Mouse (Mus musculus) lung, embryonic 15.5 days (tissue): ENCODE results near the gene Plcg1. TPM values are rescaled to one million over a fixed set of nuclear protein-coding genes. Genes with fewer than 3 reads are reported as not detected.

ENCODE experiments used
- ATAC-seq: fragments of 200-750 bp; cut with Nextera tagmentation; 2 replicates; pipeline ENCODE4 v1.8.0; 2017; ENCODE audit warnings: moderate number of reproducible peaks, borderline replicate concordance; ENCODE audit not compliant: low FRiP score, low TSS enrichment; ENCODE audit errors: extremely low read depth
- H3K27ac ChIP-seq: fragments of 300-500 bp; sonication (generic); 2 replicates; pipeline ENCODE4 v1.5.1; 2015; ENCODE audit warnings: moderate library complexity, mild to moderate bottlenecking, inconsistent platforms
- H3K27me3 ChIP-seq: fragments of 300-500 bp; sonication (generic); 2 replicates; pipeline ENCODE4 v1.6.1; 2015; ENCODE audit warnings: inconsistent platforms
- H3K36me3 ChIP-seq: fragments of 300-500 bp; sonication (generic); 2 replicates; pipeline ENCODE4 v1.6.1; 2015; ENCODE audit warnings: inconsistent platforms
- H3K4me1 ChIP-seq: fragments of 300-500 bp; sonication (generic); 2 replicates; pipeline ENCODE4 v1.6.1; 2015; ENCODE audit warnings: inconsistent platforms
- H3K4me2 ChIP-seq: fragments of 300-500 bp; sonication (generic); 2 replicates; pipeline ENCODE4 v1.6.1; 2015; ENCODE audit warnings: inconsistent platforms, mild to moderate bottlenecking, moderate library complexity
- H3K4me3 ChIP-seq: fragments of 300-500 bp; sonication (generic); 2 replicates; pipeline ENCODE4 v1.5.1; 2015; ENCODE audit warnings: mild to moderate bottlenecking, inconsistent platforms
- H3K9ac ChIP-seq: fragments of 300-500 bp; sonication (generic); 2 replicates; pipeline ENCODE4 v1.6.1; 2015; ENCODE audit warnings: inconsistent platforms
- H3K9me3 ChIP-seq: fragments of 300-500 bp; sonication (generic); 2 replicates; pipeline ENCODE4 v1.6.1; 2016; ENCODE audit warnings: inconsistent platforms
- WGBS: fragments of 180-500 bp; shearing (Covaris S2); methylation state at CpG from one replicate; pipeline ENCODE4 v1.1.7; 2015; 5-methylcytosine and 5-hydroxymethylcytosine counted together
- polyA plus RNA-seq: library from polyadenylated mRNA; unstranded; fragments of >200 nt; fragmentation: Nextera tagmentation; extraction: Ambion mirVana; gene quantifications from 2 replicates; pipeline ENCODE4 v1.2.1, GENCODE M21; 2015

Gene Plcg1
- polyA plus RNA-seq, 1 experiment from 2014 or later: 51.4 TPM

DNA sequence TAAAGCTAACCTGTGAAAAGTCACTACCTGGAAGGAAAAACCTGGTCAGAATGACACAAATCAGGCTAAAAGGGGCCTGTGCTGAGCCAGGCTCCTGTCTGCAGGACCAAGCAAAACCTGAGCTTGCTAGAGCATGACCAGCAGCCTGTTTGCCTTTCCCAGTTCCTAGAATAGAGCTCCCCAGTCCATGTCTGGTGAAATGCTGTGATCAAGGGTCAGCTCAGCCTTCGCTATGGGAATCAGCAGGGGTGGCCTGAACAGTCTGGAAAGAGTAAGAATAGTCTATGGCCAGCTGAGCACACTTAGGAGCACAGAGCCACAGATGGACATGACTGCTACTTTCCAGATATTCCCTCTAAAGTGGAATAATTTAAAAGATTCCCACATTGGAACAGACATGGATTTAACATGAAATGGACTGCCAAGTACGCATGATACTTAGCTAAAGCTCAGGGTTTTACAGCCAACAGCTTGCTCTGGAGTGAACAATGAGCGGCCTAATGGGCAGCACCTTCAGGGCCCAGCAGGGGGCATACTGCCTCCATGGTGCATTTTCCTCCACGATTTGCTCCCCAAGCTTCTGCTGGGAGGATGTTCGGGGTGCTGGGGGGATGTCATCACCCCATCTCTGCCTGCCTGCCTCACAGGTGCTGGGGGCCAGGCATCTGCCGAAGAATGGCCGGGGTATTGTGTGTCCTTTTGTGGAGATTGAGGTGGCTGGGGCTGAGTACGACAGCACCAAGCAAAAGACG lies 29.5 kb downstream of the Plcg1 start:
- no peaks in the 10 kb centered on the region for H3K27me3 ChIP-seq
- H3K36me3 ChIP-seq: peaks cover 87% of the 10 kb centered on the region
- H3K9ac ChIP-seq: no peak overlapping the region
- H3K4me1 ChIP-seq: no peaks in the 10 kb centered on the region
- H3K9me3 ChIP-seq: no peaks in the 10 kb centered on the region
- no peak overlapping the region for H3K27ac ChIP-seq
- H3K4me3 ChIP-seq: no peak overlapping the region
- no peak for ATAC-seq
- H3K4me2 ChIP-seq: no peak overlapping the region
- 84% methylated on average over 9 of the region's 9 CpGs for WGBS

DNA sequence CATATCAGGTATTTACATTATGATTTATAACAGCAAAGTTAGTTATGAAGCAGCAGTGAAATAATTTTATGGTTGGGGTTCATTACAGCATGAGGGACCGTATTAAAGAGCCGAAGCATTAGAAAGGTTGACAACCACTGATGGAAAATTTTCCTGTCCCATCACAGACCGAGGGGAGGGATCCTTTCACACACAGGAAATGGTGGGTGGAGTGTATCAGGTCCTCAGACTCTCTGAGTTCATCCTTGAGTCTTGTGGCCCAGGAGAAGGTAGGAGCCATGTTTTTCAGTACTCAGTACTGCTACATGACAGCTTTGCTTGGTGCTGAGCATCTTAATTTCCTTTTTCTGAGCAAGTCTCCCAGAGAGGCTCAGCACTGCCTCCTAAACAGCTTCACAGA lies 32.7 kb downstream of the Plcg1 start:
- ATAC-seq: no peak
- H3K36me3 ChIP-seq: peaks cover 58% of the 10 kb centered on the region

DNA sequence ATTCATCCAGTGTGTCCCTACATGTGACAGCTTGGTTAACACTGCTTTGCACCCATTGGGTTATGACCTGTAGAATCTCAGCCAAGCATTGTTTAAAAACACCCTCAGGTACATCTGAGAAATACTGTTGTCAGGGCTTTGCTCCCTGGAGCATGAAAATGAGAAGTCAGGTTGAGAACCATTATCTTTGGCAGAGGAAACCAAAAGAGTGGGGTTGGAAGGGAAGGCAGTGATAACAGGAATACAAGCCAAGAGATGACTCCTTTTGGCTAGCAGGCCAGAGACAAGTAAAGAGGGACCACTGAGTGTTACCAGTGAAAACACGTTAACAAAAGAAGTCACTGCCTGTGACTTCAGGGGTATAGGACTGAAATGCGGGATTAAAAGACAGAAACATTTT lies 33.3 kb downstream of the Plcg1 start:
- no peaks in the 10 kb centered on the region for H3K9me3 ChIP-seq
- no peak overlapping the region for H3K4me3 ChIP-seq
- WGBS: 85% methylated on average over 2 of the region's 2 CpGs
- no peaks in the 10 kb centered on the region for H3K27me3 ChIP-seq
- peaks cover 57% of the 10 kb centered on the region for H3K36me3 ChIP-seq
- H3K4me2 ChIP-seq: no peak overlapping the region
- no peaks in the 10 kb centered on the region for H3K4me1 ChIP-seq
- no peak for ATAC-seq
- no peak overlapping the region for H3K9ac ChIP-seq
- no peak overlapping the region for H3K27ac ChIP-seq

More for the DNA sequence above, 32.7 kb downstream of the Plcg1 start:
- no peak overlapping the region for H3K9ac ChIP-seq
- H3K4me2 ChIP-seq: no peak overlapping the region
- H3K4me3 ChIP-seq: no peak overlapping the region
- no peaks in the 10 kb centered on the region for H3K9me3 ChIP-seq
- H3K27me3 ChIP-seq: no peaks in the 10 kb centered on the region
- 78% methylated on average over 3 of the region's 3 CpGs for WGBS
- no peak overlapping the region for H3K27ac ChIP-seq
- no peaks in the 10 kb centered on the region for H3K4me1 ChIP-seq

- H3K4me3 ChIP-seq: no peak overlapping the region
- WGBS: 65% methylated on average over 3 of the region's 3 CpGs
- no peaks in the 10 kb centered on the region for H3K27me3 ChIP-seq
- peaks cover 51% of the 10 kb centered on the region for H3K36me3 ChIP-seq
- H3K4me1 ChIP-seq: no peaks in the 10 kb centered on the region
- H3K4me2 ChIP-seq: no peak overlapping the region
- H3K9ac ChIP-seq: no peak overlapping the region
- no peak for ATAC-seq
- H3K9me3 ChIP-seq: no peaks in the 10 kb centered on the region
- no peak overlapping the region for H3K27ac ChIP-seq
Measured at GRCm38 (mm10) chr2:160765096-160765495, 34.0 kb downstream of the Plcg1 start.

- Histone ChIP-seq H3K4me3 (no peak overlapping the region), H3K9me3 (no peaks in the 10 kb centered on the region), H3K9ac (no peak overlapping the region), H3K4me1 (no peaks in the 10 kb centered on the region), H3K27me3 (no peaks in the 10 kb centered on the region), H3K27ac (no peak overlapping the region), H3K4me2 (no peak overlapping the region), H3K36me3 (peaks cover 39% of the 10 kb centered on the region)
- WGBS: 58% methylated on average over 5 of the region's 5 CpGs
- ATAC-seq: no peak
Measured at GRCm38 (mm10) chr2:160766371-160766771, 35.3 kb downstream of the Plcg1 start.

- 92% methylated on average over 2 of the region's 2 CpGs for WGBS
- no peak overlapping the region for H3K27ac ChIP-seq
- H3K27me3 ChIP-seq: no peaks in the 10 kb centered on the region
- H3K4me3 ChIP-seq: no peak overlapping the region
- no peak for ATAC-seq
- no peak overlapping the region for H3K9ac ChIP-seq
- no peaks in the 10 kb centered on the region for H3K4me1 ChIP-seq
- no peak overlapping the region for H3K4me2 ChIP-seq
- no peaks in the 10 kb centered on the region for H3K9me3 ChIP-seq
- H3K36me3 ChIP-seq: peaks cover 30% of the 10 kb centered on the region
Measured at GRCm38 (mm10) chr2:160767201-160767600, 36.1 kb downstream of the Plcg1 start.

- Histone ChIP-seq H3K27me3 (no peaks in the 10 kb centered on the region), H3K4me2 (no peak overlapping the region), H3K4me1 (no peaks in the 10 kb centered on the region), H3K4me3 (no peak overlapping the region), H3K36me3 (peaks cover 21% of the 10 kb centered on the region), H3K27ac (no peak overlapping the region), H3K9me3 (no peaks in the 10 kb centered on the region), H3K9ac (no peak overlapping the region)
- no peak for ATAC-seq
- 62% methylated on average over 4 of the region's 4 CpGs for WGBS
Measured at GRCm38 (mm10) chr2:160768097-160768695, 37.1 kb downstream of the Plcg1 start.

GRCm38 (mm10) chr2:160768997-160769396 lies 37.9 kb downstream of the Plcg1 start:
- H3K27me3 ChIP-seq: no peaks in the 10 kb centered on the region
- H3K4me3 ChIP-seq: no peak overlapping the region
- H3K4me1 ChIP-seq: no peaks in the 10 kb centered on the region
- no peak overlapping the region for H3K9ac ChIP-seq
- H3K4me2 ChIP-seq: no peak overlapping the region
- WGBS: 86% methylated on average over 2 of the region's 2 CpGs
- ATAC-seq: 0 out of 2 replicates have a peak, but pooled peaks have one; percentile 33
- no peak overlapping the region for H3K27ac ChIP-seq
- peaks cover 13% of the 10 kb centered on the region for H3K36me3 ChIP-seq
- no peaks in the 10 kb centered on the region for H3K9me3 ChIP-seq

GRCm38 (mm10) chr2:160770409-160770808 lies 39.3 kb downstream of the Plcg1 start:
- no peaks in the 10 kb centered on the region for H3K9me3 ChIP-seq
- no peak overlapping the region for H3K27ac ChIP-seq
- no peak overlapping the region for H3K4me3 ChIP-seq
- no peak overlapping the region for H3K9ac ChIP-seq
- no peaks in the 10 kb centered on the region for H3K27me3 ChIP-seq
- peaks cover 9% of the 10 kb centered on the region for H3K36me3 ChIP-seq
- H3K4me2 ChIP-seq: no peak overlapping the region
- H3K4me1 ChIP-seq: no peaks in the 10 kb centered on the region
- ATAC-seq: no peak

GRCm38 (mm10) chr2:160770871-160771270 lies 39.8 kb downstream of the Plcg1 start:
- peaks cover 8% of the 10 kb centered on the region for H3K36me3 ChIP-seq
- H3K9ac ChIP-seq: no peak overlapping the region
- no peak overlapping the region for H3K27ac ChIP-seq
- no peaks in the 10 kb centered on the region for H3K9me3 ChIP-seq
- no peaks in the 10 kb centered on the region for H3K4me1 ChIP-seq
- H3K4me3 ChIP-seq: no peak overlapping the region
- no peak for ATAC-seq
- H3K27me3 ChIP-seq: no peaks in the 10 kb centered on the region
- H3K4me2 ChIP-seq: no peak overlapping the region
- WGBS: 84% methylated on average over 1 of the region's 1 CpGs

- H3K9me3 ChIP-seq: no peaks in the 10 kb centered on the region
- no peak overlapping the region for H3K9ac ChIP-seq
- H3K36me3 ChIP-seq: peaks cover 6% of the 10 kb centered on the region; the same call in 1 of the 2 replicates
- no peaks in the 10 kb centered on the region for H3K27me3 ChIP-seq
- no peaks in the 10 kb centered on the region for H3K4me1 ChIP-seq
- no peak overlapping the region for H3K27ac ChIP-seq
- WGBS: 80% methylated on average over 8 of the region's 8 CpGs
- ATAC-seq: no peak
- no peak overlapping the region for H3K4me3 ChIP-seq
- no peak overlapping the region for H3K4me2 ChIP-seq
Measured at GRCm38 (mm10) chr2:160771325-160772276, 40.5 kb downstream of the Plcg1 start.

- Histone ChIP-seq H3K27ac (no peak overlapping the region), H3K4me3 (no peak overlapping the region), H3K9me3 (no peaks in the 10 kb centered on the region), H3K36me3 (no peaks in the 10 kb centered on the region; the same call in 1 of the 2 replicates), H3K27me3 (no peaks in the 10 kb centered on the region), H3K4me2 (no peak overlapping the region), H3K9ac (no peak overlapping the region), H3K4me1 (no peaks in the 10 kb centered on the region)
- 77% methylated on average over 2 of the region's 2 CpGs for whole genome bisulfite sequencing
- ATAC-seq: no peak
Measured at GRCm38 (mm10) chr2:160778034-160778433, 46.9 kb downstream of the Plcg1 start.
